Mouse (Mus musculus): ENCODE data around the gene Cdkn1c. TPM values are rescaled to one million over a fixed set of nuclear protein-coding genes. Genes with fewer than 3 reads are reported as not detected.
A peak's percentile ranks its signal among the peaks of the same experiment; 100 is the strongest.

Cdkn1c gene
- total and polyA plus RNA-seq, 3 experiments, result 10.0 to 11.9 TPM; not detected in 1

- TF ChIP-seq HCFC1 (IDR thresholded peaks at IDR 0.05; ENCODE audit: low read depth, low read length), result no peak; the same call in 1 of the 2 replicates
- TF ChIP-seq CHD1 (IDR thresholded peaks at IDR 0.05; ENCODE audit: low read depth, low read length), result peak; percentile 87; the same call in 1 of the 2 replicates
- no peak for TF ChIP-seq MEF2A (IDR thresholded peaks at IDR 0.05; ENCODE audit: extremely low read depth, insufficient replicate concordance, low read depth, low read length, poor library complexity, severe bottlenecking)
- no peak for TF ChIP-seq TBP (IDR thresholded peaks at IDR 0.05; ENCODE audit: low read depth, low read length)
- no peak for TF ChIP-seq ZKSCAN1 (IDR thresholded peaks at IDR 0.05; ENCODE audit: low read depth, low read length)
- TF ChIP-seq RAD21 (IDR thresholded peaks at IDR 0.05; ENCODE audit: low read depth, low read length), result no peak
- TF ChIP-seq GATA1 (IDR thresholded peaks at IDR 0.05; ENCODE audit: low read depth, low read length), result no peak
- no peak for TF ChIP-seq MAFK (IDR thresholded peaks at IDR 0.05; ENCODE audit: borderline replicate concordance, low read depth, low read length)
- TF ChIP-seq SMC3 (IDR thresholded peaks at IDR 0.05; ENCODE audit: low read depth, low read length), result no peak
- TF ChIP-seq TCF12 (IDR thresholded peaks at IDR 0.05; ENCODE audit: low read depth, low read length), result 0 out of 2 replicates have a peak, but pooled peaks have one; percentile 2
- TF ChIP-seq RCOR1 (IDR thresholded peaks at IDR 0.05; ENCODE audit: low read depth, low read length), result 0 out of 2 replicates have a peak, but pooled peaks have one; percentile 5
Measured at GRCm38 (mm10) chr7:143501643-143502417, 41.0 kb upstream of the Cdkn1c start (continued).

GRCm38 (mm10) chr7:143500912-143501311 is 40.1 kb upstream of the Cdkn1c start:
- Histone ChIP-seq H3K79me2 (ENCODE audit: control insufficient read depth, insufficient read depth, low read length, poor library complexity) (peaks cover 10% of the 10 kb centered on the region), H3K36me3 (ENCODE audit: control insufficient read depth in 1 of 2, insufficient read depth in 2 of 2, low read length in 2 of 2) (peaks cover 0 to 16% of the 10 kb centered on the region in 2 experiments; a peak in 2 of 4 replicates), H3K9me3 (replicated peaks; ENCODE audit: insufficient read depth, low read length) (no peaks in the 10 kb centered on the region), H3K27me3 (ENCODE audit: control insufficient read depth in 1 of 2, insufficient read depth in 2 of 2, low read length in 2 of 2) (no peaks in the 10 kb centered on the region), H3K27ac (ENCODE audit: control insufficient read depth, low read depth, low read length) (peak overlapping the region; percentile 84; the same call in 1 of the 2 replicates), H3K9ac (ENCODE audit: control insufficient read depth, low read depth, low read length, poor library complexity, severe bottlenecking) (peak overlapping the region; percentile 85), H3K4me1 (ENCODE audit: control insufficient read depth in 1 of 2, insufficient read depth in 2 of 2, low read length in 2 of 2) (peaks cover 12 to 28% of the 10 kb centered on the region in 2 experiments), H3K4me3 (ENCODE audit: control insufficient read depth in 1 of 2, insufficient read depth in 1 of 2, low read depth in 2 of 2, low read length in 2 of 2) (peak overlapping the region; percentile 78 to 91; a peak in 3 of 4 replicates)
- TF ChIP-seq EP300 (IDR thresholded peaks at IDR 0.05; ENCODE audit: low read depth in 1 of 2, low read length in 2 of 2) (peak in 1 of 2 experiments; percentile 27; a peak in 1 of 4 replicates), CTCF (IDR thresholded peaks at IDR 0.05 in 2 of 3, conservative IDR thresholded peaks at IDR 0.05 in 1 of 3; ENCODE audit: control insufficient read depth in 1 of 3, insufficient read depth in 1 of 3, low read depth in 2 of 3, low read length in 3 of 3, poor library complexity in 1 of 3, severe bottlenecking in 1 of 3) (no peak), JUND (IDR thresholded peaks at IDR 0.05; ENCODE audit: low read depth, low read length) (no peak), POLR2A (IDR thresholded peaks at IDR 0.05; ENCODE audit: control insufficient read depth in 1 of 2, insufficient read depth in 1 of 2, low read depth in 1 of 2, low read length in 2 of 2, poor library complexity in 1 of 2) (peak in 1 of 2 experiments; percentile 41; a peak in 1 of 4 replicates), UBTF (IDR thresholded peaks at IDR 0.05; ENCODE audit: borderline replicate concordance, insufficient read depth, low read depth, low read length) (no peak), ETS1 (IDR thresholded peaks at IDR 0.05; ENCODE audit: low read depth, low read length) (0 out of 2 replicates have a peak, but pooled peaks have one; percentile 42), POLR2AphosphoS2 (IDR thresholded peaks at IDR 0.05; ENCODE audit: low read length) (peak; percentile 56; the same call in 1 of the 2 replicates), ZNF384 (IDR thresholded peaks at IDR 0.05; ENCODE audit: low read depth, low read length) (peak; percentile 86), CHD1 (IDR thresholded peaks at IDR 0.05; ENCODE audit: low read depth, low read length) (no peak), POLR2AphosphoS5 (IDR thresholded peaks at IDR 0.05; ENCODE audit: borderline replicate concordance, low read depth, low read length) (no peak), KAT2A (conservative IDR thresholded peaks at IDR 0.05; ENCODE audit: low read depth, low read length) (no peak), TBP (IDR thresholded peaks at IDR 0.05; ENCODE audit: low read depth, low read length) (no peak), MEF2A (IDR thresholded peaks at IDR 0.05; ENCODE audit: extremely low read depth, insufficient replicate concordance, low read depth, low read length, poor library complexity, severe bottlenecking) (no peak), ZKSCAN1 (IDR thresholded peaks at IDR 0.05; ENCODE audit: low read depth, low read length) (no peak), ELF1 (IDR thresholded peaks at IDR 0.05; ENCODE audit: low read depth, low read length) (peak; percentile 34; the same call in 1 of the 2 replicates), NELFE (IDR thresholded peaks at IDR 0.05; ENCODE audit: low read depth, low read length) (peak; percentile 45)
- peak; percentile 81 for DNase-seq (ENCODE audit: low read depth, low spot score)

Data from MEL (cell line).